Comparison of ENCODE assay signal across 11 mouse cellular contexts in genomic region chr10:84447411-84447821, GRCm38 (mm10). TPM values are rescaled to one million over a fixed set of nuclear protein-coding genes. Genes with fewer than 3 reads are reported as not detected.
A peak's percentile ranks its signal among the peaks of the same experiment; 100 is the strongest.
DNase-seq lines count a peak whose midpoint lies in the region; ATAC-seq and TF ChIP-seq lines count a peak whose summit lies in the region.
"Had no signal": no experiment of that assay in that cellular context is flagged by ENCODE, and none has a peak within 500 bp of the region (broad histone marks: within the 10 kb centered on the region; RNA-seq: fewer than 3 reads in every experiment).

No protein-coding gene starts in this region.

- H3K4me2 ChIP-seq in embryonic facial prominence, embryonic 13.5 days = no peak overlapping the region
- no peak overlapping the region for H3K4me2 ChIP-seq in neural tube, embryonic 11.5 days (ENCODE audit: low read depth)
- H3K4me2 ChIP-seq: limb, embryonic 15.5 days had no signal

- H3K27ac ChIP-seq in kidney, adult 2 months (ENCODE audit: insufficient read depth, low read depth, low read length) = no peak overlapping the region
- H3K27ac ChIP-seq in embryonic facial prominence, embryonic 13.5 days = no peak overlapping the region
- H3K27ac ChIP-seq in hindbrain, embryonic 10.5 days = peak overlapping the region; percentile 81
- H3K27ac ChIP-seq in neural tube, embryonic 11.5 days (ENCODE audit: low read depth, low read length) = no peak overlapping the region
- H3K27ac ChIP-seq: limb, embryonic 15.5 days; stomach, postnatal 0 days had no signal

- 0 out of 2 replicates have a peak overlapping the region, but pooled peaks have one; percentile 36 for H3K9ac ChIP-seq in embryonic facial prominence, embryonic 13.5 days
- H3K9ac ChIP-seq in neural tube, embryonic 11.5 days (ENCODE audit: low read length) = no peak overlapping the region
- H3K9ac ChIP-seq: limb, embryonic 15.5 days had no signal

- H3K36me3 ChIP-seq in kidney, adult 2 months (ENCODE audit: control insufficient read depth, insufficient read depth, low read length) = no peaks in the 10 kb centered on the region
- no peaks in the 10 kb centered on the region for H3K36me3 ChIP-seq in embryonic facial prominence, embryonic 13.5 days
- no peaks in the 10 kb centered on the region for H3K36me3 ChIP-seq in hindbrain, embryonic 10.5 days
- H3K36me3 ChIP-seq in neural tube, embryonic 11.5 days (ENCODE audit: control insufficient read depth, insufficient read depth, low read length) = no peaks in the 10 kb centered on the region
- H3K36me3 ChIP-seq: limb, embryonic 15.5 days had no signal

- no peak overlapping the region for H3K4me3 ChIP-seq in kidney, adult 2 months (ENCODE audit: insufficient read depth, low read depth, low read length)
- no peak overlapping the region for H3K4me3 ChIP-seq in embryonic facial prominence, embryonic 13.5 days
- no peak overlapping the region; the same call in 1 of the 2 replicates for H3K4me3 ChIP-seq in hindbrain, embryonic 10.5 days
- H3K4me3 ChIP-seq in neural tube, embryonic 11.5 days (ENCODE audit: low read depth, low read length) = no peak overlapping the region
- H3K4me3 ChIP-seq: limb, embryonic 15.5 days; megakaryocyte, embryonic 14.5 days had no signal

- peak; percentile 68 for DNase-seq in kidney, adult 2 months
- no peak for DNase-seq in kidney, postnatal 10 days
- peak; percentile 82 for DNase-seq in hindbrain, embryonic 10.5 days (ENCODE audit: low spot score)
- peak; percentile 51 for DNase-seq in neural tube, embryonic 11.5 days (ENCODE audit: low spot score)
- DNase-seq in ovary, adult 18-20 months (ENCODE audit: low spot score) = no peak
- no peak for DNase-seq in lung, postnatal 4 days
- no peak for DNase-seq in thymus, adult 18-20 months

- 38% methylated on average over 8 of the region's 8 CpGs for WGBS in kidney, adult 2 months
- WGBS in embryonic facial prominence, embryonic 13.5 days = 15% methylated on average over 8 of the region's 8 CpGs
- WGBS in hindbrain, embryonic 10.5 days = 9% methylated on average over 8 of the region's 8 CpGs
- 23% methylated on average over 8 of the region's 8 CpGs for WGBS in neural tube, embryonic 11.5 days

- no peak for TF ChIP-seq CTCF in kidney, adult 2 months (conservative IDR thresholded peaks at IDR 0.05; ENCODE audit: insufficient read depth, insufficient read length, low read depth, low read length)

- TF ChIP-seq POLR2A in kidney, adult 2 months (IDR thresholded peaks at IDR 0.05; ENCODE audit: low read depth, low read length) = no peak

- H3K9me3 ChIP-seq in embryonic facial prominence, embryonic 13.5 days = no peaks in the 10 kb centered on the region
- no peaks in the 10 kb centered on the region for H3K9me3 ChIP-seq in hindbrain, embryonic 10.5 days
- H3K9me3 ChIP-seq in neural tube, embryonic 11.5 days (ENCODE audit: control insufficient read depth, low read length) = no peaks in the 10 kb centered on the region
- H3K9me3 ChIP-seq: limb, embryonic 15.5 days; megakaryocyte, embryonic 14.5 days had no signal

- H3K27me3 ChIP-seq in kidney, adult 2 months (replicated peaks; ENCODE audit: control insufficient read depth, insufficient read depth, low read length) = no peaks in the 10 kb centered on the region
- no peaks in the 10 kb centered on the region for H3K27me3 ChIP-seq in embryonic facial prominence, embryonic 13.5 days
- H3K27me3 ChIP-seq in hindbrain, embryonic 10.5 days (ENCODE audit: insufficient read depth, poor library complexity, severe bottlenecking) = no peaks in the 10 kb centered on the region
- no peaks in the 10 kb centered on the region for H3K27me3 ChIP-seq in neural tube, embryonic 11.5 days (ENCODE audit: control insufficient read depth, insufficient read depth, low read length)
- H3K27me3 ChIP-seq: limb, embryonic 15.5 days had no signal

- no peaks in the 10 kb centered on the region for H3K4me1 ChIP-seq in kidney, adult 2 months (ENCODE audit: control insufficient read depth, insufficient read depth, low read length)
- H3K4me1 ChIP-seq in embryonic facial prominence, embryonic 13.5 days = peaks cover 7% of the 10 kb centered on the region
- peaks cover 91% of the 10 kb centered on the region for H3K4me1 ChIP-seq in hindbrain, embryonic 10.5 days (replicated peaks)
- peaks cover 9% of the 10 kb centered on the region for H3K4me1 ChIP-seq in neural tube, embryonic 11.5 days (ENCODE audit: control insufficient read depth, insufficient read depth, low read length)
- H3K4me1 ChIP-seq: megakaryocyte, embryonic 14.5 days had no signal

- no peak for ATAC-seq in embryonic facial prominence, embryonic 13.5 days (ENCODE audit: insufficient number of reproducible peaks, insufficient read depth, low FRiP score, low TSS enrichment, low read depth)
- peak; percentile 53; the same call in 1 of the 2 replicates for ATAC-seq in neural tube, embryonic 11.5 days (ENCODE audit: insufficient read depth, low FRiP score, low TSS enrichment)

RNA-seq across cellular contexts. Expression of gene Nuak1, which starts 7.0 kb away (rescaled TPM):
- polyA plus RNA-seq in kidney, adult 2 months (2012; rRNA removed) = 12.2 and 12.3 TPM in 2 replicates
- polyA plus RNA-seq in embryonic facial prominence, embryonic 13.5 days (2015; fragmentation: Nextera tagmentation; extraction: Ambion mirVana) = 2.9 and 3.0 TPM in 2 replicates
- polyA plus RNA-seq in hindbrain, embryonic 10.5 days (2016; fragmentation: Nextera tagmentation; extraction: Ambion mirVana) = 3.1 and 3.7 TPM in 2 replicates
- polyA plus RNA-seq in neural tube, embryonic 11.5 days (2014; fragmentation: Nextera tagmentation; extraction: Ambion mirVana) = 3.3 and 3.7 TPM in 2 replicates

Comparison
In these comparisons a context has a peak if more than half of its experiments do, and no peak if none do; other contexts are left out.
1. DNase-seq: peak in kidney, adult 2 months (single experiment), hindbrain, embryonic 10.5 days (single experiment) and neural tube, embryonic 11.5 days (single experiment); none in kidney, postnatal 10 days (single experiment), ovary, adult 18-20 months (single experiment), lung, postnatal 4 days (0 of 2) and thymus, adult 18-20 months (0 of 2).